Mouse (Mus musculus): ENCODE measurements at regions not wholly inside any gene's neighbourhood (a gene's known extent, or its start where the extent isn't known, plus 50 kb on each side); places are given as distances from the start of the nearest gene placed in this dataset.

DNA sequence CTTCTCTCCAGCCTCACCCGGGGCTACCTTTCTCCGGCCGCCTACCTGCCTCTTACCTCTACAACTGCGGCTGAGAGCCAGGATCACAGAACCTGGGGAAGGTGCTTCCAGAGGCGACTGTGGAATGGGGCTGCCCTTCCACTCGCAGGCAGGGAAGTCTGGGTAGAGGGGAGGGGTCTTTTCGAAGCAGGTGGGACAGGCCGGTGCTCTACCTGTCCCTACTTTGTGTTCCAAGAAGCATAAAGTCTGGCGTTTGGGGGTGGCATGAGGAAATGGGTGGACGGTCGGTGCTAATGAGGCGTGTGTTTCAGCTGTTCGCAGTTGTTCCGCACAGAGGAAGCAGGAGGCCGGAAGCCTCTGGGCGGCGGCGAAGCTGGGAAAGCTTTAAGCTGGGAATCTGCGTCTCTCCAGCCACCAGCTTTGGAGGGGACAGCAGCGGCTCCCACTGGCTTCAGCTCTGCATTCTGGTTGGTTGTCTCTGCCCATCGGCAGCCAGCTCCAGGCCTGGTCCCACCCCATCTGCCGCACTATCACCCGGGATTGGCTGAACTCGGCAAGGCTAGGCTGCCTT, 68.8 kb upstream of the Slc35c1 start:
- no peak for TF ChIP-seq POLR2A (IDR thresholded peaks at IDR 0.05; ENCODE audit: low read depth, low read length)
- no peak for TF ChIP-seq CTCF (IDR thresholded peaks at IDR 0.05; ENCODE audit: extremely low read depth, insufficient read depth, insufficient read length, insufficient replicate concordance)
